Mouse (Mus musculus): ENCODE data around the gene Gm44503.

Gm44503 gene

DNA sequence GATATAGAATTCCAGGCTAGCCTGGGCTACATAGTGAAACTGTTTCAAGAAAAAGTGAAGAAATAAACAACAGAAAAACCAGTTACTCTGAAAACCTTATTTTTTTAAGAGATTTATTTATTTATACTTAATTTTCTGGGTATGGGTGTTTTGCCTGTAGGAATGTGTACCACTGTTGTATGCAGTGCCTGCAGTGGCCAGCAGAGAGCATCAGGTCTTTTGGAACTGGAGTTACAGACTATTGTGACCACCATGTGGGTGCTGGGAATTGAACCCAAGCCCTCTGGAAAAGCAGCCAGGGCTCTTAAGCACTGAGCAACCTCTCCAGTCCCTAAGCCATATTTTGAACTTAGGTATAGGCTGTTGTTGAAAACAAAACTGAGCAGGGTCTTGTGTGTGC lies 14.3 kb downstream of the Gm44503 start:
- DNase-seq (ENCODE audit: low spot score in 2 of 2): no peak

DNA sequence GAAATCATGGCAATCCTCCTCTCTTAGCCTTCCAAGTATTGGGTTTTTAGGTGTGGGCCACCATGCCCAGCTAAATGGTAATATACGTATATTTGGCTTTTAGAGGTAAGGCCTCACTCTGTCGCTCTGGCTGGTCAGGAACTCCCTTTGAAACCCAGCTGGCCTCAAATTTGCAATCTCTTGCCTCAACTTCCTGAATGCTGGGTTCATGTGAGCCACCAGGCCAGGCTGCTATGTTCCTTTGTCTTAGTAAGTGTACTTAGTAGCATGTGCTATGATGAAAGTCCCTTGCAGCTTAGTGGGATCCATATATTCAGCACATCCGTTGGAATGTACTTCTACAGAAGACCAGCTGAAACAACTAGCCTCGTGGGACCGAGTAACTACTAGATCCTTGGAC lies 16.1 kb downstream of the Gm44503 start:
- no peak for DNase-seq (ENCODE audit: low spot score in 2 of 2)

GRCm38 (mm10) chr9:72975242-72975641 lies 16.6 kb downstream of the Gm44503 start:
- no peak for DNase-seq (ENCODE audit: low spot score in 2 of 2)

DNA sequence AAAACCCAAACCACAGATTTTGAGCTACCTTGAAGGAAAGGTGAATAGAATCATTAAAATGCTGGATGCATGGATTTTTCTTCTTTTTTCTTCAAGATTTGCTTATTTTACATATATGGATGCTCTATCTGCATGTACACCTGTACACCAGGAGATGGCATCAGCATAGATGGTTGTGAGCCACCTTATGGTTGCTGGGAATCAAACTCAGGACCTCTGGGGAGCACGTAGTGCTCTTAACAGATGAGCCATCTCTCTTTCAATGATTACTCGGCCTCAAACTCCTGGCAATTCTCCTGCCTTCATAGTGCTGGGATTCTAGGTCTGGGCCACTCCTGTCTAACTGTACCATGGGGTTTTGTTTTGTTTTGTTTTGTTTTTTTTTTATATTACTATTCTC lies 24.4 kb downstream of the Gm44503 start:
- DNase-seq (ENCODE audit: low spot score in 2 of 2): no peak

DNA sequence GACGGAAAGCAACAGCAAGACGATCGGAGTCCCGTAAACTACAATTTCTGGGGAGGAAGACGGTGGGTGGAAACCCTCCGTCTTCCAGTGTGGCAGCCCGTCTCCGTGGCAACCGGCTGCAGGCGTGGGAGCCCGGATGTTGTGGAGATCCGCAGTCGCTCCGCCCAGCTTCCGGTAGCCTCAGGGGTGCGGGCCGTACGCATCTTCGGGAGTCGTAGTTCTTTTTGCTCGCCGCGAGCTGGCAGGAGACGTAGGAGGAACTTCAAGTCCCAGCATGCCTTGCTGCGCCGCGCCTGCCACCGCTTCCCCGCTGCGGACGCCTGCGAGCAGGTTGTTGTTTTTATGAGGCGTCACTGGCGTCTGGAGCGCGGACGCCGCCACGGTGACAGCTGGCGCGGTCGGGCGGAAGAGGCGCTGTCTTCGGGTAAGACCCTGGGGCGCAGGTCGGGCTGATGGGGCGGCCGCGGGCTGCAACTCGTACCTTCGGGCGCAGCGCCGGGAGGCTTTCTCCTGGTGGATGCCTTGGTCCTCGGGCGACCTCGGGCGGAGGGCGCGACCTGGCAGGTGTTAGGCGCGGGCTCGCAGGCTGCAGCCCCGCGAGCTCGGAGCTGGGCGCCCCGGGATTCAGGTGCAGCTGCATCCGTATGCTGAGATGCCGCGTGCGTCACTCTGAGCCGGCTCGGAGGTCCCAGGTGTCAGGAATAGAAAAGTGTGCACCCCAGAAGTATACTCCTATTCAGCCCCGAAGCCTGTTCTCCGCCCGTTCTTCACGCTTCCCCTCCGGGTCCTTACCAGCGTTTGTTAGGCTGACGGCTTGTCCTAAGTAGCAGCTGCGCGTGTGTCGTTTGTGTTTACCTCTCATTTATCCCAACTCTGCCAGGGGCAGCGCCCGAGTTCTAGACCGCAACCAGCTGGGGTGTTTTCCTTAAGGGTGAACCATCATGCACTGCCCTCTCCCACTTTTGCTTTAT lies 26.9 kb downstream of the Gm44503 start, which contains the start of the genes Ccpg1os and Ccpg1:
Gene Ccpg1os, minus strand, starts transcription at position 133 of the 971 bp plus-strand sequence.
Gene Ccpg1, plus strand, starts transcription at position 180 of the 971 bp plus-strand sequence.
- DNase-seq (ENCODE audit: low spot score in 2 of 2): peak; percentile 95 to 98

DNA sequence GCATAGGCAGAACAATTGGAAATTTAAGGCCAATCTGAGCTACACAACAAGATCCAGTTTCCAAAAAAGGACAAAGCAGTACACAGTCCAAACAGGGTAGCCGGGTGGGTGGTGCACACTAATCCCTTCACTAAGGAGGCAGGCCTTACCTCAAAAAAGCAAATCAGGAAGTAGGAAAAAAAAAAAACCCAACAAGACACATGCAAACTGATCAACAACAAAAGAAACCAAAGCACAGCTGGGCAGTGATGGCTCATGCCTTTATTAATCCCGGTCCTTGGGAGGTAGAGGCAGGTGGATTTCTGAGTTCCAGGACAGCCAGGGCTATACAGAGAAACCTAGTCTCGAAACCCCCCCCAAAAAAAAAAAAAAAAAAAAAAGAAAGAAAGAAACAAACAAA lies 29.1 kb downstream of the Gm44503 start:
- DNase-seq (ENCODE audit: low spot score in 2 of 2): no peak

DNA sequence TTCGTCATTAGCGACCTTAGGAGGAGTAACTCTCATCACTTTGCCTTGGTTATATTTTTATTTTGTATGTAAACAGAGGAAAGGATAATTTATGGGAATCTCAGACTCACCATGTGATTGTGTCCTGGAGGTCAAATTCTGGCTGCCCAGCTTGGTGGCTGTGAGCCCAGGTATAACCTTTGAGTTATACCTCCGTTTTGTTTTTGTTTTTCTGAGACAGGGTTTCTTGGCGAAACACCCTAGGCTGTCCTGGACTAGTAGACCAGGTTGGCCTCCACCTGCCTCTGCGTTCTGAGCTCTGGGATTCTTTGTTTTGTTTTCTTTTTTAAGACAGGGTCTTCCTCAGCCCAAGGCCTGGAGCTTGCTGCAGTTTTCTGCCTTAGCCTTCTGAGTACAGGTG lies 30.1 kb downstream of the Gm44503 start:
- no peak for DNase-seq (ENCODE audit: low spot score in 2 of 2)

DNA sequence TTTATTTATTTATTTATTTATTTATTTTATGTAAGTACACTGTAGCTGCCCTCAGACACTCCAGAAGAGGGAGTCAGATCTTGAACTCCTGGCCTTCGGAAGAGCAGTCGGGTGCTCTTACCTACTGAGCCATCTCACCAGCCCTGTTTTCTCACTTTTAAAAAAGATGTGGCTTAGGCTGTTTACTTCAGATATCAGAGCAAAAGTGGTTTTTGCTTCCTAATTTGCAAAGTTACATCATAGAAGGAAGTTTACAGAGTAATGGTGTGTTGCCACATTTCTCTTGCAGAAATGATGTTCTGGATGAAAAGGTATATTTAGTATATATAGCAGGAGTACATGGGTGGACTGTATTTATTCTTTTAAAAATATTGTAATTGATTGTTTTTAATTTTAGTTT lies 32.8 kb downstream of the Gm44503 start:
- DNase-seq (ENCODE audit: low spot score in 2 of 2): no peak

DNA sequence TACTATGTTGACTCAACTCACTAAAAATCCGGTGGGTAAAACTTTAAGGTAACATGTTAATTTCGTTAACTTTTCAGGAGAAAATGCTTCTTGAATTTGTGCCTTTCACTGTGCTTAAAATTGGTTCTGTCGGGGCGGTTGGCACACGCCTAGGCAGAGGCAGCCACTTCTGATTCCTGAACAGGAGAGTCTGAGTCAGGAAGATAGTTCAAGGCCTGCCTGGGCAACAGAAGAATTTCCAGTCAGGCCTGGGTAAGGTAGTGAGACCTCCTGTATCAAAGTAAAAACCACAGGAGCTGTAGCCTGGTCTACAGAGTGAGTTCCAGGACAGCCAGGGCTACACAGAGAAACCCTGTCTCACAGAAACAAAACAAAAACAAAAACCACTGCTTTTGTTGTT lies 33.9 kb downstream of the Gm44503 start:
- DNase-seq (ENCODE audit: low spot score in 2 of 2): no peak

- no peak for DNase-seq (ENCODE audit: low spot score in 2 of 2)
These were observed 37.5 kb downstream of the Gm44503 start for GRCm38 (mm10) chr9:72996167-72996566.

- no peak for DNase-seq (ENCODE audit: low spot score in 2 of 2)
These were observed 38.2 kb downstream of the Gm44503 start for GRCm38 (mm10) chr9:72996806-72997205.

- DNase-seq (ENCODE audit: low spot score in 2 of 2): no peak
These were observed 41.8 kb downstream of the Gm44503 start for GRCm38 (mm10) chr9:73000487-73000886.

DNA sequence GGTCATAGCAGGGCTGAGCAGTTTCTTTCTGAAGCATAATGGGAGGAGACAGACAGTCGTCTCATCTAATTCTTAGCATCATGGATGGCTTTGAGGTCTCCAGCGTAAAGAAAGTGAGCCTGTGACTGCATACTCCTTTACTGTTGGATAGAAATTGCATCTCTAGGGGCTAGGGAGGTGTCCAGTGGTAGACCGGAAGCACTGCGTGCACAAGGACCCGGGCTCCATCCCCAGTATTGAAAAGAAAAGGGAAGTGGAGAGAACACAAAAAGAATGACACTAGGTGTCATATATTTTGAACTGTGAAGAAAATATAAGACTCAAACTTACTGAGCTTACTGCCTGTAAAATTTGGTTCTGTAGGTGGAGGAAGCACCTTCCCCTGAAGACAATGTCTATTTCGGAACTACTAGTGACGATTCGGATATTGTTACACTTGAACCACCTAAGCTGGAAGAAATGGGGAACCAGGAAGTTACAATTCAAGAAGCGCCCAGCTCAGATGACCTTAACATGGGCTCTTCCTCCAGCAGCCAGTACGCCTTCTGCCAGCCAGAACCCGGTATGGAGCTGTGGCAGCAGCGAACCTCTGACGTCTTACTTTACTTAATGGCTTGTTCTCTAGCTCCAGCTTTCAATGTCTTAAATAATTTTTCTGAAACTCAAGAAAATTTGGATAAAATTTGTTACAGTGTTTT lies 42.8 kb downstream of the Gm44503 start:
- DNase-seq (ENCODE audit: low spot score in 2 of 2): no peak

- no peak for DNase-seq (ENCODE audit: low spot score in 2 of 2)
These were observed 43.5 kb downstream of the Gm44503 start for GRCm38 (mm10) chr9:73002177-73002576.

- DNase-seq (ENCODE audit: low spot score in 2 of 2): no peak
These were observed 45.4 kb downstream of the Gm44503 start for GRCm38 (mm10) chr9:73004076-73004475.

DNA sequence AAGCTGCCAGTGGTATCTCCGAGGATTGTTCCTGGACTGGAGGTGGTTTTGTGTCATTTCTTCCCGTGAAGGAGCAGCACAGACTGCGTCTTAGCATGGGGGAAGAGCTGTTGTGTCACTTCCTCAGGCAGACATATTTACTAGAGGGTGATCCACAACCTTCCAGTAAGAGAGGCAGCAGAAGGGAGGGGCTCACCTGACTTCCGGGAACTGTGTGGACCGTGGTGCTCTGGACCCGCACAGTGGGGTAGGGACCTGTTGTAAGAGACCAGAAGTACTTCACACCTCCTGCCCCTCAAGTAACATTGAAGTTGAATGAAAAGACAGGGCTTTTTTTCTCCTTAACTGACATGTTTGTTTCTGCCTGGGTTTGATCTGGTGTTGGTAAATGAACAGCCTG lies 46.5 kb downstream of the Gm44503 start:
- no peak for DNase-seq (ENCODE audit: low spot score in 2 of 2)

DNA sequence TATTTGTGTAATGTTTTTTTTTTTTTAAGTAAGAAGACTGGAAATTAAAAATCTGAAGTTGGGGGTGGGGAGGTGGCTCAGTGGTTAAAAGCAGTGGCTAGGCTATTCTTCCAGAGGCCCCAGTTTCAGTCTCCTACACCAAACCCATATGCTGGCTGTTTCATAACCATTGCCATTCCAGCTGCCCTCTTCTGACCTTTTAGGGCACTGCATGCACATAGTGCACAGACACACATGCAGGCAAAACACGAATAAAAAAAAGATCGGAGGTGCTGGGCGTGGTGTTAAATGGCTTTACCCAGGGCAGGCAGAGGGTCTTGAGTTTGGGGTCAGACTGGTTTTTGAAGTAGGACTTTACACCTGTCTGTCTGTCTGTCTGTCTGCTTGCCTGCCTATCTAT lies 47.5 kb downstream of the Gm44503 start:
- no peak for DNase-seq (ENCODE audit: low spot score in 2 of 2)

DNA sequence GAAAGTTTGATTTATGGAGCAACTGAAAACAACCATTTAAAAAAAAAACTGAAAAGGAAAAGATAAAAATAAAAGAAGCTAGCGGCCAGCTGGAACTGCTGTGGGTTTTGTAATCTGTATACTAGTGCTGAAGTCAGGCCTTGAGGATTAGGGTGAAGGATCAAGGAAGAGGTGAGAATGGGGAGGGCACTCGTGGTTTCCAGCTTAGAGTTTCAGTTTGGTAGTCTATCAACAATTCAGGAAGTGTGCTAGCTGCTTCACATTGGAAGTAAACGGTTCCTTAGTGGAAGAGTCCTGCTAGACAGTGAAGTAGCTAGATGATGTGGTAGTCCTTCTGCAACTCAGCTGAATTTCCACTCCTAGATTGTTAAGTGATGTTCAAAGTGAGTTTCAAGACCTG lies 49.7 kb downstream of the Gm44503 start:
- no peak for DNase-seq (ENCODE audit: low spot score in 2 of 2)

DNA sequence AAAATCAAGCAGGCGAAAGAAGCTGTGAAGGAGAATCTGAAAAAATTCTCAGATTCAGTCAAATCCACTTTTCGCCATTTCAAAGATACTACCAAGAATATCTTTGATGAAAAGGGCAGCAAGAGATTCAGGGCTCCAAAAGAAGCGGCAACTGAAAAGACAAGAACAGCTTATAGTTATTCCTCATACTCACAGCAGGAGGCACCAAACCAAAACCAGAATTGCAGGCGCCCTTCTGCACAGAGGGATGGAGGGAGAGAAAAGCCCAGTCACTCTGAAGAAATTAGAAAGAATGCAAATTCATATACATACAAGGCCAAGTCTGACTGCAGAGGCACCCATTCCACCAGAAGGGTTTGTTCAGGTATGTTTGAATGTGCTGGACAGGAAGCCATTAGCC lies 54.0 kb downstream of the Gm44503 start:
- DNase-seq (ENCODE audit: low spot score in 2 of 2): no peak

DNA sequence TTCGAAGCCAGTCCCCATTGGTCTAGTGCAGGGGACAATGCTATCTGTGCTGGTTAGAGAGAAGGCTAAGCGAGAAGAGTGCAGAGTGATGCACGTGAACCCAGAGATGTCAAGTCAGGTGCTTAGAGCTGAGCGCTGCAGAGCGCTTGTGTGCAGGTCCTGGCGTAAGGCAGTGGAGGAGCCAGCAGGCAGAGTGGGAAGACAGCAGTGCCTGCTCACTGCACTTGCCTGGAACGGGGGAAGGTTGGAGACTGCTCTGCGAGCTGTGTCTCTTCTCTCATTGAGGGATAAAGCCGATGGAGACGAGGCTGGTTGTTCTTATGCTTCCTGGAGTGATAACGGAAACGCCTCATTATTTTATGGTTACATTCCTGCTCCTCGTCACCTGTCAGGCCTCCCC lies 56.1 kb downstream of the Gm44503 start:
- DNase-seq (ENCODE audit: low spot score in 2 of 2): no peak

- DNase-seq (ENCODE audit: low spot score in 2 of 2): no peak
These were observed 61.2 kb downstream of the Gm44503 start for GRCm38 (mm10) chr9:73019841-73020240.

- no peak for DNase-seq (ENCODE audit: low spot score in 2 of 2)
These were observed 62.0 kb downstream of the Gm44503 start for GRCm38 (mm10) chr9:73020566-73021097.

All from frontal cortex, postnatal 14 days (tissue).